Mouse (Mus musculus) B cell, adult (primary cell): ENCODE measurements around the gene Dock10. TPM values are rescaled to one million over a fixed set of nuclear protein-coding genes. Genes with fewer than 3 reads are reported as not detected.

Experiments
- total RNA-seq: library from RNA; stranded (reverse); gene quantifications from 4 replicates; pipeline ENCODE4 v1.2.4, GENCODE M21; 2023; ENCODE audit not compliant: inconsistent age

The Dock10 gene
- 312 to 347 TPM (median 345 TPM) in 4 replicates for total RNA-seq

GRCm38 (mm10) chr1:80757977-80758797 is at the start of gene Dock10:
Gene Dock10 (minus strand): TSS chr1:80758527.

DNA sequence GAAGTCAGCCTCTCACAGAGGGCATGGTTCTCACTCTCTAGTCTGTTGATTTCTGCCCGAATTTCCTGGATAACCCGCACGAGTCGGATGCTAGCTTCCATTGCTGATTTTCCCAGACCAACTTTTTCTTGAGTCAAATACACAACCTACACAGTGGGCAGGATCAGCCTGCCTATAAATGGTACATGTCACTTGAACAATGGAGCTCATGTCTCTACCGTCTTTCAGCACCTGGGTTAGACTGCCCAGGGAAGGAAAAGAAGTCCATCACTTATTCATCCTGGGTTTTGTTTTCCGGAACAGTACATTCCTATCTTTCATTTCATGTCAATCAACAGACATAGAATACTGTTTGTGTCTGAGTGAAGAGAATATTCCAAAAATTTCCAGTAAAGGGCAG is 297.0 kb downstream of the Dock10 start, which contains the start of gene Gm45261:
Gm45261 (minus strand) TSS at position 101 of the 400 bp plus-strand sequence.

